Mouse (Mus musculus) hindbrain, embryonic 12.5 days (tissue): ENCODE data around the gene Cyld. TPM values are rescaled to one million over a fixed set of nuclear protein-coding genes. Genes with fewer than 3 reads are reported as not detected.
A peak's percentile ranks its signal among the peaks of the same experiment; 100 is the strongest.
"Not testable (repeated sequence)": the region's sequence is repeated elsewhere in the genome, so short reads cannot be mapped to it uniquely, and the experiment has no call there.

Experiments
- ATAC-seq: fragments of 200-750 bp; cut with Nextera tagmentation; 2 replicates; pipeline ENCODE4 v1.8.0; 2017; ENCODE audit warnings: moderate TSS enrichment; ENCODE audit not compliant: low FRiP score
- H3K27ac ChIP-seq: fragments of 300-500 bp; sonication (generic); 2 replicates; pipeline ENCODE4 v1.5.1; 2016; ENCODE audit warnings: mild to moderate bottlenecking
- H3K27me3 ChIP-seq: fragments of 300-500 bp; sonication (generic); 2 replicates; pipeline ENCODE4 v1.6.1; 2016; ENCODE audit warnings: mild to moderate bottlenecking
- H3K36me3 ChIP-seq: fragments of 300-500 bp; sonication (generic); 2 replicates; pipeline ENCODE4 v1.6.1; 2016; ENCODE audit warnings: mild to moderate bottlenecking
- H3K4me1 ChIP-seq: fragments of 300-500 bp; sonication (generic); 2 replicates; pipeline ENCODE4 v1.6.1; 2016
- H3K4me2 ChIP-seq: fragments of 300-500 bp; sonication (generic); replicated peaks from 2 replicates; pipeline ENCODE4 v1.6.1; 2016; ENCODE audit warnings: mild to moderate bottlenecking
- H3K4me3 ChIP-seq: fragments of 300-500 bp; sonication (generic); 2 replicates; pipeline ENCODE4 v1.5.1; 2016; ENCODE audit warnings: mild to moderate bottlenecking
- H3K9ac ChIP-seq: fragments of 300-500 bp; sonication (generic); 2 replicates; pipeline ENCODE4 v1.6.1; 2016; ENCODE audit warnings: mild to moderate bottlenecking, moderate library complexity
- H3K9me3 ChIP-seq: fragments of 300-500 bp; sonication (generic); replicated peaks from 2 replicates; pipeline ENCODE4 v1.6.1; 2016; ENCODE audit warnings: mild to moderate bottlenecking
- WGBS: fragments of 180-500 bp; shearing (Covaris S2); methylation state at CpG from one replicate; pipeline ENCODE4 v1.1.7; 2016; 5-methylcytosine and 5-hydroxymethylcytosine counted together
- polyA plus RNA-seq: library from polyadenylated mRNA; unstranded; fragments of >200 nt; fragmentation: Nextera tagmentation; extraction: Ambion mirVana; gene quantifications from 2 replicates; pipeline ENCODE4 v1.2.1, GENCODE M21; 2016

Cyld gene
- polyA plus RNA-seq = 18.3 and 19.3 TPM in 2 replicates

DNA sequence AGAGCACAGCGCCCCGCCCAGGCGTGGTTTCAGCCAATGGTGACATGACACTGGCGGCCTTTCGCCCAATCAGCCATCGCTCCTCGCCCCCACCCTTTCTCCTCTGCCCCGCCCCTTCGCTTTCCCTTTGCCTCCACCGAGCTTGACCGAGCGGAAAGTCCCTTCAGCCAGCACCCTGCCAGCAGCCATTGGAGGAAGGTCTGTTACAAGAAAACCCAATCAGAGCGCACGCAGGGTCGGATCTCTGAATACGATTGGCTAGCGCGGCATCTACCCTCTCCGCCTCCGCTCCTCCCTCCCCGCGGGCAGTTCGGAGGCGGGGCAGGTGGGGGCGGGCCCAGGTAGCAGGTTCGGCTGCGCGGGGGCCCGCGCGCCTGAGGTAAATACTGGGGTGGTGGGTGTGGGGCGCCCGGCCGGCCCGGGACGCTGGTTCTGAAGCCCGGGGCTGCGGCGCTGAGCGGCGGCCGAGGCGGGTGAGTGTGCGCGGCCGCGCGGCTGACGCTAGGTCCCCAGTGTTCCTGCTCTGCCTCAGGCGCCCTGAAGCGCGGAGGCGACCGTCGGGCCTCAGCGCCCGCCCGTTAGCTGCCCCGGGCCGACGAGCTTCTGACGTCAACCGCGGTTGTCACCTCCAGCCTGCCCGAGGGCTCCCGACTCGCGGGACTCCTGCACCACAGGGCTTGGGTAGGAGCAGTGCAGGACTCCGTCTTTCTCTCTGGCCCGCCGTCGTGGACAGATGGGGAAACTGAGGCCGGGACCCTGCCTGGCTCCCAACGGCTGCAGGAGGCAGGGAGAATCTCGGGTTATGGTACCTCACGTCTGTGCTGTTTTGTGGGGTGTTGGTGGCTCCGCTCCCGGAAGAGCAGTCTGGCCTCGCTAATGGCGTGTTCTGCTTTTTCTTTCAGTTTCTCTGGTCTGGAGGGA, at the start of gene Cyld:
Gene Cyld (plus strand): TSS at position 308 of the 921 bp plus-strand sequence.
- Histone ChIP-seq H3K27ac (peak within 1 kb of the TSS; percentile 74), H3K27me3 (0 out of 2 replicates have a peak, but pooled peaks cover 6% of the 10 kb centered on the region), H3K4me1 (peaks cover 6% of the 10 kb centered on the region), H3K9ac (peak within 1 kb of the TSS; percentile 78), H3K4me2 (peak within 1 kb of the TSS; percentile 65), H3K4me3 (peak within 1 kb of the TSS; percentile 73), H3K36me3 (no peaks in the 10 kb centered on the region), H3K9me3 (no peaks in the 10 kb centered on the region)
- WGBS = under 1% methylated on average over 80 of the region's 80 CpGs
- ATAC-seq = peak; percentile 99

DNA sequence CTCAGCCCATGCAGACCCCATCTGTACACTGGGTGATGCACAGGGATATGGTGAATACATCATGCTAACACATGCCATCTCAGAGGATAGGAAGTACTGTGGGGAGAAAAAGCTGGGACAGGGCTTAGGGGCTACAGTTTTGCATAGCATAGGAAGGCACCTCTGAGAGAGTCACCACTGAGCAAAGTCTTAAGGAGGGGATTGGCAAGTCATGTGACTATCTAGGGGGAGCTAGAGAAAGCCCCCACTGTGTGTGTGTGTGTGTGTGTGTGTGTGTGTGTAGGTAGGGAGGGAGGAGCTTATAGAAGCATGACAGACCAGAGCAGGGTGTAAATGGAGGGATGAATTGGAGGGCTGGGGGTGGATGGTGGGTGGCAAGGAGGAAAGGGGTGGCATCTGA, 48.5 kb upstream of the Cyld start:
- ATAC-seq = no peak
- Histone ChIP-seq H3K4me3 (no peak overlapping the region), H3K36me3 (no peaks in the 10 kb centered on the region), H3K4me1 (peaks cover 12% of the 10 kb centered on the region), H3K9me3 (no peaks in the 10 kb centered on the region), H3K27me3 (peaks cover 25% of the 10 kb centered on the region), H3K27ac (no peak overlapping the region), H3K4me2 (no peak overlapping the region), H3K9ac (no peak overlapping the region)

DNA sequence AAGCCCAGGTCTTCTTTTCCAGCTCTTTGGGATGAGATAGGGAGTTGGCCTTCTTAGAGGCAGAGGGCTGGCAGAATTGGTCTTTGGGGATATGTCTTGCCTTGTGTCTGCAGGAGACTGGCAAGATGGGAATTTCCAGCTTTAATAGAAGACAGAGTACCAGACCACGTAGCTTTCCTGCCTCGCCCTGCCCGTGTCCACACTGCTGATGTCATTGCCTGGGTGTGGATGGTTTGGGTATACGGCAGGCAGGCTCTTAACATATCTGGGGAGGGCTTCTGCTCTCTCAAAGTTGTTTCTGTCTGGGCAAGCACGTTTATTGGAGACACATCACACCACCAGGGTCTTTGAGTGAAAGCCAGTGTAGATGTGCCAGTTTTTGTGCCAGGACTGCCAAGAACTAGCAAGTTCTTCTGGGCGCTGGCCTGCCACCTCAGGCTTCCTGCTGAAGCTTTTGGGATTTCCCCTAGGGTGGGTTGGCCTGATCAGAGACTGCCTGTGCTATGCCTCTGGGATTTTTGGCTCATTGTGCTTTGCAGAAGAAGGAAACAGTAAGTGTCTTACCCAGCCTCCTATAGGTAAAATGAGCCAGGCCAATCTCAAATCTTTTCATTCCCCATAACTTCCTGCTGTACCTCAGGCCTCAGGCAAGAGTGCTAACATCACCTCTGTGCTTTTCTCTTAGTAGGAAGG, 46.7 kb upstream of the Cyld start:
- Histone ChIP-seq H3K27ac (no peak overlapping the region), H3K9ac (no peak overlapping the region), H3K36me3 (no peaks in the 10 kb centered on the region), H3K9me3 (no peaks in the 10 kb centered on the region), H3K4me3 (no peak overlapping the region), H3K27me3 (peaks cover 25% of the 10 kb centered on the region), H3K4me1 (peaks cover 12% of the 10 kb centered on the region), H3K4me2 (no peak overlapping the region)
- WGBS = 86% methylated on average over 6 of the region's 6 CpGs
- no peak for ATAC-seq

DNA sequence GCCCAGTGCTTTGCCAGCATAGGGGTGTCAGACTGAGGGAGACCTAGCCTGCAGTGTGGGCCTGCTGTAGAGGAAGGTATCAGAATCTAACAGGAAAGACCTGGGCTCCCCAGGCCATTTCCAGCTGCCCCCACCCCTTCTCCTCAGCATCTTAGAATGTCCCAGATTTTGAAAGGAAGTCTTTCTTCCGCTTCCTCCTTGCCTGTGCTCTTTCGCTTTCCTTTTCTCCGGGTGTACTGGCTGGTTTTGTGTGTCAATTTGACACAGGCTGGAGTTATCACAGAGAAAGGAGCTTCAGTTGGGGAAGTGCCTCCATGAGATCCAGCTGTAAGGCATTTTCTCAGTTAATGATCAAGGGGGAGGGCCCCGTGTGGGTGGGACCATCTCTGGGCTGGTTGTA, 45.7 kb upstream of the Cyld start:
- not testable (repeated sequence) for H3K27ac ChIP-seq, H3K4me2 ChIP-seq, ATAC-seq, H3K9me3 ChIP-seq, H3K4me3 ChIP-seq, H3K36me3 ChIP-seq, H3K9ac ChIP-seq
- Histone ChIP-seq H3K27me3 (peaks cover 19% of the 10 kb centered on the region), H3K4me1 (peaks cover 12% of the 10 kb centered on the region)
- WGBS = 69% methylated on average over 4 of the region's 4 CpGs

DNA sequence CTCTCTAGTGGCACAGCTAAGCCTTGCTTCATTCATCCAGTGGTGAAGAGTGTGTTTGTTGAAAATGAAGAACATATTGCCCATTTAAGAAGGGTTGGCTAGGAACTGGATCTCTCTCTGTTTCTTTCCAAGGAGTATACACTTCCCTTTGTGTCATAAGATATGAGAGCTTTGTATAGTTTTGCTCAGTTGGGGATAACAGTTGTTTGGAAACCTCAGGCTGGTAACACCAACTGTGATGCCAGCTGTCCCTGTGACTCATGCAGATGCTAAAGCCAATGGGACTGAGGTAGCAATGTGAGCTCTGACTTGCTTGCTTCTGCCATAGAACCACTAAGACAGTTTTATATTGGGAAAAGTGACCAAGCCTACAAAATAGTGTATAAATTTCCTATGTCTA, 41.5 kb upstream of the Cyld start:
- Histone ChIP-seq H3K4me1 (no peaks in the 10 kb centered on the region), H3K4me2 (no peak overlapping the region), H3K36me3 (no peaks in the 10 kb centered on the region), H3K27ac (no peak overlapping the region), H3K27me3 (no peaks in the 10 kb centered on the region), H3K9ac (no peak overlapping the region), H3K4me3 (no peak overlapping the region), H3K9me3 (no peaks in the 10 kb centered on the region)
- no peak for ATAC-seq

DNA sequence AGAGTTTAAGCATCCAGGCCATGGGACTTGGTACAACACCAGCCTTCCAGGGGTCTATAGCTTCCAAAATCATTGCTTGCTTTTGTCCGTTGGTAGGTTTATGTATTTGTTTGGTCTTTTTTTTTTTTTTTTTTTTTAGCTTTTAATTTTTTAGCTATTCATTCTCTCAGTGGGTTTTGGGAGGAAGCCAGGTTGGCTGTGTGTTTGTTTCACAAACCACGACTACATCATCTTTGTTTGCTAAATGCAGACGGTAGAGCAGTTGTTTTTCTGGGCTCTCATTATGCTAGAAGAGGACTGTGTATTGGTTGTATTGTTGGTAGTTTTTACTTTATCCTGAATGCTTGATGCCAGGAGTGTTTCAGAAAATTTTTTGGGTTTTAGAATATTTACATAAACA, 37.0 kb upstream of the Cyld start:
- Histone ChIP-seq H3K9me3 (no peaks in the 10 kb centered on the region), H3K4me1 (no peaks in the 10 kb centered on the region), H3K27me3 (no peaks in the 10 kb centered on the region), H3K4me2 (no peak overlapping the region), H3K36me3 (no peaks in the 10 kb centered on the region), H3K4me3 (no peak overlapping the region), H3K9ac (no peak overlapping the region), H3K27ac (no peak overlapping the region)
- 92% methylated on average over 3 of the region's 3 CpGs for WGBS
- no peak for ATAC-seq

DNA sequence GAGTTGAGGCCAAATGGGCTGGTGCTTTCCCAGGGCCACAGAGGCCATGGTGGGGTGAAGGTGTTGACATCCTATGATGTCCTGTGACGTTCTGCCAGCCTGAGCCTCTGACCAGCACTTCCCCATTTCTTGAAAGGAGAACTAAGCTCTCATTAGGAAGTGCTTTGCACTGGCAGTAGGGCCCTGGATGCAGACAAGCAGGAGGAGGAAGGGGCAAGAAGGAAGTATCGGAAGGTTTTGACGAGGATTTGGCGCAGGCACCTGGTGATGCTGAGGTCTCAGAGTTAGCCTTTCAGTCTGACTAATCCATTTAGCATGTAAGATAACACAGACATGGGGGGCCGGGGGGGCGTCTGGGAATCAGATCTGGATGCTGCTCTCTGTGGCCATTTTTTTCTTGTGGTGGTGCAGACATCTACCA, 34.4 kb upstream of the Cyld start:
- 74% methylated on average over 6 of the region's 6 CpGs for WGBS
- H3K9ac ChIP-seq = no peak overlapping the region
- no peak overlapping the region for H3K4me2 ChIP-seq
- no peaks in the 10 kb centered on the region for H3K9me3 ChIP-seq
- no peak for ATAC-seq
- H3K27ac ChIP-seq = no peak overlapping the region
- no peaks in the 10 kb centered on the region for H3K27me3 ChIP-seq
- H3K36me3 ChIP-seq = no peaks in the 10 kb centered on the region
- H3K4me1 ChIP-seq = no peaks in the 10 kb centered on the region
- no peak overlapping the region for H3K4me3 ChIP-seq

DNA sequence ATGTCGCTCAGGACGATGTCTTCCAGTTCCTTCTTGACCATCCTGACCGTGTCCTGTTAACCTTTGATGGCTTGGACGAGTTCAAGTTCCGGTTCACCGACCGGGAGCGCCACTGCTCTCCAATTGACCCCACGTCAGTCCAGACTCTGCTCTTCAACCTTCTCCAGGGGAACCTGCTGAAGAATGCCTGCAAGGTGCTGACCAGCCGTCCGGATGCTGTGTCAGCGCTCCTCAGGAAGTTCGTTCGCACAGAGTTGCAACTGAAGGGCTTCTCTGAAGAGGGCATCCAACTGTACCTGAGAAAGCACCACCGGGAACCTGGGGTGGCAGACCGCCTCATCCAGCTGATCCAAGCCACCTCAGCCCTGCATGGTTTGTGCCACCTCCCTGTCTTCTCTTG, 32.7 kb upstream of the Cyld start:
- H3K4me1 ChIP-seq = peaks cover 12% of the 10 kb centered on the region
- H3K9me3 ChIP-seq = no peaks in the 10 kb centered on the region
- H3K27me3 ChIP-seq = no peaks in the 10 kb centered on the region
- no peaks in the 10 kb centered on the region for H3K36me3 ChIP-seq
- H3K4me2 ChIP-seq = no peak overlapping the region
- WGBS = 68% methylated on average over 16 of the region's 16 CpGs
- ATAC-seq = no peak
- no peak overlapping the region for H3K27ac ChIP-seq
- H3K4me3 ChIP-seq = no peak overlapping the region
- H3K9ac ChIP-seq = no peak overlapping the region

DNA sequence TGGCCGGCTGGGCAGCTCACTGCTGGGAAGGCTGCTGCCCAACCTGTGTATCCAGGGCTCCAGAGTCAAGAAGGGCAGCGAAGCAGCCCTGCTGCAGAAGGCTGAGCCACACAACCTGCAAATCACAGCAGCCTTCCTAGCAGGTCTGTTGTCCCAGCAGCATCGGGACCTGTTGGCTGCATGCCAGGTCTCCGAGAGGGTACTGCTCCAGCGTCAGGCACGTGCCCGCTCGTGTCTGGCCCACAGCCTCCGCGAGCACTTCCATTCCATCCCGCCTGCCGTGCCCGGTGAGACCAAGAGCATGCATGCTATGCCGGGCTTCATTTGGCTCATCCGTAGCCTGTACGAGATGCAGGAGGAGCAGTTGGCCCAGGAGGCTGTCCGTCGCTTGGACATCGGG, 31.9 kb upstream of the Cyld start:
- no peak for ATAC-seq
- 87% methylated on average over 19 of the region's 19 CpGs for WGBS
- H3K36me3 ChIP-seq = no peaks in the 10 kb centered on the region
- H3K4me1 ChIP-seq = peaks cover 13% of the 10 kb centered on the region
- no peak overlapping the region for H3K4me3 ChIP-seq
- H3K9ac ChIP-seq = no peak overlapping the region
- H3K27me3 ChIP-seq = no peaks in the 10 kb centered on the region
- H3K4me2 ChIP-seq = no peak overlapping the region
- no peak overlapping the region for H3K27ac ChIP-seq
- no peaks in the 10 kb centered on the region for H3K9me3 ChIP-seq

DNA sequence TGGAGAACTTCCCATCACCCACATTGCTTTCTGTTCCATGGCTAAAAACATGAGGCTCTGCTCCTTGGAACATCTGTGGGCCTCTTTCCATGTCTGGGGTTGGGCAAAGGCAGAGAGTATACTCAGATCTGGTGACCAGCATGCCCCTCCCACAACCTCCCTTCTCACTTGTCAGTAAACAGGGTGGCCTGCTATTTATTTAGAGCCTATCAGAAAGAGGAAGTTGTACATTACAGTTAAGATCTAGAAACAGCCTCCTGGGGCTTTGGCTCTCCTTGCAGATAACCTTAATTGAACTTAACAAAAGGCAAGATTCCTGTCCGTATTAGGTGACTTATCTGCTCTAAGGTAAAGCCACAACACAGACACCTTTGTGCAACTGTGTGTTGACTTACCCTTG, 30.4 kb upstream of the Cyld start:
- H3K9me3 ChIP-seq = no peaks in the 10 kb centered on the region
- no peak overlapping the region for H3K4me2 ChIP-seq
- H3K4me3 ChIP-seq = no peak overlapping the region
- ATAC-seq = no peak
- H3K36me3 ChIP-seq = no peaks in the 10 kb centered on the region
- WGBS = 69% methylated on average over 1 of the region's 1 CpGs
- no peaks in the 10 kb centered on the region for H3K27me3 ChIP-seq
- H3K27ac ChIP-seq = no peak overlapping the region
- peaks cover 15% of the 10 kb centered on the region for H3K4me1 ChIP-seq
- H3K9ac ChIP-seq = no peak overlapping the region

DNA sequence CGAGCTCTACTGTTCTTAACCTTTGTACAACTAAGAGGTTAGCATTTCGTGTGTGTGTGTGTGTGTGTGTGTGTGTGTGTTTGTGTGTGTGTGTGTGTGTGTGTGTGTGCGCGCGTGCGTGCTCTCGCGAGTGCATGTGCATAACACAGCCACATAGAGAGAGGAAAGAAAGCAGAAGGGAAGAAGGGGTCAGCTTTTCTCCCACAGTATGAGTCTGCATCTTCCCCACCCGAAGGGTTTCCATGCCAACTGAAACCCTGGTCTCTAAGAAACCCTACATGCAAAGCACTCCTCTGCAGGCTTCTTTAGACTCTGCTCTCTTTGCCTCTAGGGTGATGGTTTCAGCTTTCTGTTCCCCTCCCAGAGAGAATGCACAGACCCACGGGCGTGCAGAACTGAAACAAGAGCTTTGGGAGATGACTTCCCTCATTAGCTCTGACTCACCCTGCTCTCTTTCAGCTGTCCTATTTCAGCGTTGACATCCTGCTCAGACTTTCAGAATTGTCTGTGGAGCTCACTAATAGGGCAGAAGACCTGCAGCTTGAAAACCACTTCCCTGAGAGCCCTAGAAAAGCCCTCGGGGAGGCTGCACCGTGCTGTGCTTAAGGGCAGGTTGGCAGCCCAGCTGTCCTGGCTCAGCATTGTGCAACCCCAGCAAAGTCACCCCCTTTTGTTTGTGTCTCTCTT, 28.3 kb upstream of the Cyld start:
- Histone ChIP-seq H3K4me3 (no peak overlapping the region), H3K4me2 (no peak overlapping the region), H3K9ac (no peak overlapping the region), H3K9me3 (no peaks in the 10 kb centered on the region), H3K4me1 (peaks cover 15% of the 10 kb centered on the region), H3K36me3 (no peaks in the 10 kb centered on the region), H3K27me3 (no peaks in the 10 kb centered on the region), H3K27ac (peak overlapping the region; percentile 48)
- ATAC-seq = no peak
- 59% methylated on average over 11 of the region's 14 CpGs for WGBS

DNA sequence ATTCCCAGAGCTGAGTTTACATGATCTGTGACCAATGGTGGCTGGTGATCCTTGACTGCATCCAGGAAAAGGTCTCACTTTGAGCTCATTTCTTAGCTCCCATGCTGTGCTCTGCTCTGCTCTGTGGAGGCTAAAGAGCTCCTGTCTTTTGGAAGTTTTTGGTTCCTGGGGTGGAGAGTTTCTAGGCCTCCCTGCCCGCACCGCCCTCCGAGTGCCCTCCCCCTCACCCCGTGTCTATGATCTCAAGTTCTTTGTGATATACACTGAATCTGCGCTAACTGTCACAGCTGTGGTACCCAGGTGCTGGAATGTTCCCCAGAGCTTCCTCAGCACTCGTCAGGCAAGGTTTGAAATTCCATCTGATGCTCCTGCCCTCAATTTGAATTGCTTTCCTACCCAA, 26.0 kb upstream of the Cyld start:
- Histone ChIP-seq H3K9me3 (no peaks in the 10 kb centered on the region), H3K4me3 (no peak overlapping the region), H3K27me3 (no peaks in the 10 kb centered on the region), H3K9ac (no peak overlapping the region), H3K36me3 (no peaks in the 10 kb centered on the region), H3K4me1 (peaks cover 15% of the 10 kb centered on the region), H3K27ac (no peak overlapping the region), H3K4me2 (no peak overlapping the region)
- 71% methylated on average over 6 of the region's 6 CpGs for WGBS
- no peak for ATAC-seq
